Mouse (Mus musculus) urinary bladder, postnatal 36 days (tissue): ENCODE measurements around the gene Det1.

ENCODE experiments used
- DNase-seq, 2 experiments: peaks; one replicate each; pipeline ENCODE4 v3.0.0; 2022; ENCODE audit warnings: low spot score in 2 of 2, mixed read lengths in 1 of 2

The Det1 gene

DNA sequence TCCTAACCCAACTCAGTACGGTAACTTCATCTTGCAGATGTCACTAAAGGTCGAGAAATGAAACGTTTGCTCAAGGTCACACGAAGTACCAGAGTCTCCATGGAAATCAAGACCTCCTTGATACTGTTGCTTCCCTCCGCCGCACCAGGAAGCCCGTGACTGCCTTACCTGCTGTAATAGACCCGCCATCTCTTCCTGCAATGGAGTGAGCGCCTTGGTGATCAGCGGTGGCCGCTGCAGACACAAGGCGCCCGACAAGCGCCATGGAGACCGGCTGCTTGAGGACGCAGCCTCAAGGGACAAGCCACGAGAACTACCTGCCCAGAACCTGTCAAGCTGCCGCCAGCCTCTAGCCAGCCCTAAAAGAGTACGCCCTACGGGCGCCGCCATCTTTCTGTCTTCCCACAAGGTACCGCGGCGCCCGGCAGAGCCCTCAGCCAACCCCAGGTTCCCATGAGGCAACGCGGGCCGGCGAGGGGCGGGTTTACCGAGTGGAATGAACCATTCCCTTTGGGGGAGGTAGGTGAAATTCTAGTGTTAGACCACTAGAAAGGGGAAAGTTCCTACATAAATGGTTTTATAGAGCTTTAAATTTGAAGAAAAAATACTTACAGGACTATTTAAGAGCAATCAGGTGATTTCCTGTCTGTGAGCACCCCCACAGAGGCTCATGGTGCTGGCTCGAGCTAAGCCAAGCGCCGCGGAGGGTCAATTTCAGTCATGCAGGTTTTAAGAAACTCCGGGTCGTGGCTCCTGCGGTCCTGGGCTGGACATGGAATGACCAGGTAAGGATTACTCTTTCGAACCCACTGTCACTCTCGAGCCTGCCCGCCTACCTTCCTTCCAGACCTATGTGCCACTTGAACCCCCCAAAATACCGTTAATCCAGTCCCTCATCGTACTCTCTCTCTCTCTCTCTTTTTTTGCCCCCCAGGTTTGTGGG is 64.2 kb downstream of the Det1 start, which contains the start of the genes Mrps11 and Mrpl46:
Gene Mrps11, plus strand, starts transcription at position 481 of the 943 bp plus-strand sequence.
Gene Mrpl46, minus strand, starts transcription at position 893 of the 943 bp plus-strand sequence.
- peak; percentile 76 to 84 for DNase-seq

DNA sequence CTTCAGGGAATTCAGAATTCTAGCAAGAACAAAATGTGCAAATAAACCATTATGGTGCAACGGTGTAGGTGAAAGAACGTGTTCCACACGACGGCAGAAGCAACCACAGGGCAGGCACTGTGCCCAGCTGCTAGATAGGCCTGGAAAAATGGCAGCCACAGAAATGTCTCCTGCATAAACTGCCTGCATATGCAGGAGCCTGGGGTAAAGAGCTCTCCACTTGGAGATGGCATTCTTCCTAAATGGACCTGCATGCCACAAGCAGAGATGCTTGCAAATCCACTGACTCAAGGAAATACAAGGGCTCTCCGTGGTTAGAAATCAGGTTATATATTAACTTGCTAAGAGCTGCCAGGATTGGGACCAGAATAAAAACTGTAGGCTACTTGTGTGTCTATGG is 68.3 kb downstream of the Det1 start:
- no peak for DNase-seq
